Mouse (Mus musculus) liver, embryonic 14.5 days (tissue): ENCODE data around the gene Tal1. TPM values are rescaled to one million over a fixed set of nuclear protein-coding genes. Genes with fewer than 3 reads are reported as not detected.

Experiments
- ATAC-seq: fragments of 200-750 bp; cut with Nextera tagmentation; 2 replicates; pipeline ENCODE4 v1.8.0; 2017; ENCODE audit warnings: moderate number of reproducible peaks, mild to moderate bottlenecking, moderate library complexity; ENCODE audit not compliant: insufficient read depth
- DNase-seq, 3 experiments: peaks; one replicate each; pipeline ENCODE4 v3.0.0-alpha.2; 2012 to 2013; ENCODE audit warnings: low read depth in 3 of 3, low spot score in 3 of 3
- H3K27ac ChIP-seq: fragments of 300-500 bp; sonication (generic); 2 replicates; pipeline ENCODE4 v1.5.1; 2014; ENCODE audit warnings: moderate library complexity, mild to moderate bottlenecking, control low read depth, inconsistent platforms
- H3K27me3 ChIP-seq: fragments of 300-500 bp; sonication (generic); 2 replicates; pipeline ENCODE4 v1.6.1; 2014; ENCODE audit warnings: mild to moderate bottlenecking, low read length, moderate library complexity; ENCODE audit not compliant: control insufficient read depth, insufficient read depth
- H3K36me3 ChIP-seq: fragments of 300-500 bp; sonication (generic); replicated peaks from 2 replicates; pipeline ENCODE4 v1.6.1; 2014; ENCODE audit warnings: low read depth; ENCODE audit not compliant: control insufficient read depth, insufficient read depth
- H3K4me1 ChIP-seq, 2 experiments: fragments of 200-500 bp in 1 of 2; fragments of 300-500 bp in 1 of 2; sonication (generic) in 1 of 2; replicated peaks; 2 replicates each; pipeline ENCODE4 v1.6.1; 2012 to 2014; ENCODE audit warnings: antibody characterized with exemption in 1 of 2, inconsistent platforms in 1 of 2, low read length in 1 of 2; ENCODE audit not compliant: control insufficient read depth in 2 of 2, insufficient read depth in 2 of 2
- H3K4me2 ChIP-seq: fragments of 300-500 bp; sonication (generic); 2 replicates; pipeline ENCODE4 v1.6.1; 2014; ENCODE audit warnings: low read depth, mild to moderate bottlenecking, control low read depth, moderate library complexity
- H3K4me3 ChIP-seq, 2 experiments: fragments of 200-500 bp in 1 of 2; fragments of 300-500 bp in 1 of 2; sonication (generic) in 1 of 2; 2 replicates each; pipeline ENCODE4 v1.5.1; 2012 to 2014; ENCODE audit warnings: low read depth in 2 of 2, low read length in 2 of 2, mild to moderate bottlenecking in 2 of 2, control low read depth in 1 of 2, inconsistent platforms in 1 of 2, moderate library complexity in 1 of 2; ENCODE audit not compliant: insufficient read depth in 1 of 2
- H3K9ac ChIP-seq: fragments of 300-500 bp; sonication (generic); replicated peaks from 2 replicates; pipeline ENCODE4 v1.6.1; 2014; ENCODE audit warnings: mild to moderate bottlenecking, control low read depth, moderate library complexity
- H3K9me3 ChIP-seq: fragments of 300-500 bp; sonication (generic); 2 replicates; pipeline ENCODE4 v1.6.1; 2016; ENCODE audit warnings: low read length, mixed read lengths; ENCODE audit not compliant: control insufficient read depth
- CTCF ChIP-seq: IDR thresholded peaks from 2 replicates; pipeline ENCODE4 v1.5.1; 2016; ENCODE audit warnings: antibody characterized with exemption, low read depth, control low read depth
- EP300 ChIP-seq: IDR thresholded peaks from 2 replicates; pipeline ENCODE4 v1.6.1; 2016; ENCODE audit warnings: antibody characterized with exemption, low read depth
- WGBS: fragments of 180-500 bp; shearing (Covaris S2); extraction: QIAGEN DNeasy Blood & Tissue Kit; methylation state at CpG from one replicate; pipeline ENCODE4 v1.1.7; 2014; ENCODE audit not compliant: insufficient replicate concordance; 5-methylcytosine and 5-hydroxymethylcytosine counted together
- polyA plus RNA-seq, 2 experiments: library from polyadenylated mRNA; depleted of rRNA in 1 of 2; stranded (reverse) in 1 of 2; unstranded in 1 of 2; fragments of >200 nt; fragmentation: Nextera tagmentation in 1 of 2; extraction: Ambion mirVana in 1 of 2; gene quantifications; 2 replicates each; pipeline versions ENCODE4 v1.2.1 to v1.2.3; 2012 to 2014

Tal1 gene
- polyA plus RNA-seq, 2 experiments = 55.6 to 74.7 TPM

DNA sequence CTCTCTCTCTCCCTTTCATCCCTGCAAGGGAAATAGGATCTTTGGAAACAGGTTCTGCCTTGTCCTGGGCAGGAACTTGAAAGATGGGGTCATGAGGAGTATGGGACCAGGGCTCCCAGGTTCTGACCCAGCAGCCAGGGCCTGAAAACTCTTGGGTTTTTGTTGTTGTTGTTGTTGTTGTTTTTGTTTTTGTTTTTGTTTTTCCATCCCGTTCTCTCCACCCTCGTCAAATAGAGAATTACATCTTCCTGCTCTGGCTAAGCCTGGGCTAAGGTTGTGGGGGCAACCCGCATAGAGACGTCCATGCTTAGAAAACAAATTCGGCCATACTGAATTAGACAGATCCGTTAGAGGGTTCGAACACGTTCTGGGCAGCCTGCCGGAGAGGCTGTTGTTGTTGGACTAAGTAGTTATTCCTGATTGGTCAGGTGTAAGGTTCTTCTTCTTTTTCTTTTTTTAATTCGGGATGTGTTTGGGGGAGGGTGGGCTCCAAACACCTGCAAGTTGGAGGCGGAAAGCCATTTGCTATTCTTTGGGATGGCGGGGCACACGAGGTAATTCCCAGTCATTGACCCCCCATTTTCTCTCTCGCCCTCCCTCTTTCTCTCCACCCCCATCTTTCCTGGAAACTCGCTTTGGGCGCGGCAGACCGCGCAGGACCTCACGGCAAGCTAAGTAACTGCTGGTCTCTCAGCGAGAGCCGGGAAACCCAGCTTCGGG, 2.8 kb downstream of the Tal1 start:
- TF ChIP-seq EP300 (peak; percentile 39), CTCF (no peak)
- H3K27ac ChIP-seq = peak overlapping the region; percentile 93
- H3K4me2 ChIP-seq = peak overlapping the region; percentile 100
- H3K36me3 ChIP-seq = peaks cover 33% of the 10 kb centered on the region
- peaks cover 21 to 25% of the 10 kb centered on the region in 2 experiments for H3K4me1 ChIP-seq
- H3K4me3 ChIP-seq = peak overlapping the region; percentile 93 to 98
- peak overlapping the region; percentile 100 for H3K9ac ChIP-seq
- peak; percentile 17; the same call in 1 of the 2 replicates for ATAC-seq
- peak in 1 of 3 experiments; percentile 74 for DNase-seq
- peaks cover 16% of the 10 kb centered on the region for H3K27me3 ChIP-seq
- no peaks in the 10 kb centered on the region for H3K9me3 ChIP-seq
- under 1% methylated on average over 23 of the region's 23 CpGs for WGBS

DNA sequence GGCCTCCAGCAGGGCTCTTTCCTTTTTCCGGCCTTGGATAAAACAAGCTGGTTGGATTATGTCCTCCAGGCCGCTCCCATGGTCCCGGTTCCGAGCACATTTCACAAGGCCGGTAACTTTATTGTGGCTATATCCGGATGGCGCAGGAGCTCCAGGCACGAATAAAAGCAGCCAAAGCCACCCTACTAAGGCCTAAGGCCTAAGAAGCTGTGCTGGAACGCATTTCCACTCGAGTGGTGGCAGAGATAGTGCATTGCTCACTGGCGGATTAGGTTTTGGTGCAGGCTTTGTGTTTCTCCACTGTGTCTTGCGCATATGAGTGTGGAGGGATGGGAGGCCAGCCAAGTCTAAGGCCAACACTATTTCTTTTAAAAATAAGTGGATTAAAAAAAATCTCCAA, 3.6 kb downstream of the Tal1 start:
- peak overlapping the region; percentile 93 for H3K27ac ChIP-seq
- H3K4me2 ChIP-seq = peak overlapping the region; percentile 100
- peak overlapping the region; percentile 93 to 98 for H3K4me3 ChIP-seq
- peaks cover 16% of the 10 kb centered on the region for H3K27me3 ChIP-seq
- peak overlapping the region; percentile 100 for H3K9ac ChIP-seq
- no peaks in the 10 kb centered on the region for H3K9me3 ChIP-seq
- peaks cover 41% of the 10 kb centered on the region for H3K36me3 ChIP-seq
- no peak for ATAC-seq
- no peak for TF ChIP-seq CTCF
- TF ChIP-seq EP300 = no peak
- peaks cover 17 to 18% of the 10 kb centered on the region in 2 experiments for H3K4me1 ChIP-seq
- no peak for DNase-seq
- WGBS = 5% methylated on average over 12 of the region's 12 CpGs

DNA sequence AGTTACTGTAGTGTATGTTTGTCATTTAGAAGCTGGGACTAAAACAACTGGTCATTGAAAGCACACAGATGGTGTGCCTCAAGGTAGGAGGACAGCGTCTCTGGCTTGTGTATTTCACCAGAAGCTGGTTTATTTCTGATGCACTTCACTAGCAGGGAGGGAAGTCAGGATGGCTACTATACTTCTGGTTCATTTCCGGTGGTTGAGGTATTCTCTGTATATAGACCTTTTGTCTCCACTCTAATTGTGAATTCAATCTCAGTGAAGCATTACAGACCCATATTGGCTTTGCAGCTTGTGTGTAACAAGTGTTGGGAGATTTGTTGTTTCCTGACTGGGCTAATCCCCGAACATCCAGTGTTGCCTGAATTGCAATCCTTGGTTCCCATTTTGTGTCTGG, 4.5 kb downstream of the Tal1 start:
- peak overlapping the region; percentile 100 for H3K4me2 ChIP-seq
- peaks cover 50% of the 10 kb centered on the region for H3K36me3 ChIP-seq
- ATAC-seq (no peak), DNase-seq (no peak)
- no peak for TF ChIP-seq CTCF
- no peak for TF ChIP-seq EP300
- H3K4me1 ChIP-seq = peaks cover 9 to 11% of the 10 kb centered on the region in 2 experiments
- H3K27ac ChIP-seq = peak overlapping the region; percentile 93
- peaks cover 16% of the 10 kb centered on the region for H3K27me3 ChIP-seq
- no peaks in the 10 kb centered on the region for H3K9me3 ChIP-seq
- H3K9ac ChIP-seq = peak overlapping the region; percentile 100
- 16% methylated on average over 3 of the region's 3 CpGs for WGBS
- peak overlapping the region; percentile 93 to 98 for H3K4me3 ChIP-seq

- Histone ChIP-seq H3K4me3 (peak overlapping the region; percentile 73 to 98), H3K27me3 (peaks cover 16% of the 10 kb centered on the region), H3K4me2 (peak overlapping the region; percentile 100), H3K36me3 (peaks cover 68% of the 10 kb centered on the region), H3K27ac (peak overlapping the region; percentile 73), H3K4me1 (peaks cover 6 to 11% of the 10 kb centered on the region in 2 experiments; a peak in 3 of 4 replicates), H3K9me3 (no peaks in the 10 kb centered on the region), H3K9ac (peak overlapping the region; percentile 100)
- 0% methylated on average over 9 of the region's 9 CpGs for WGBS
- no peak for TF ChIP-seq CTCF
- TF ChIP-seq EP300 = no peak
- DNase-seq (no peak), ATAC-seq (peak; percentile 38; the same call in 1 of the 2 replicates)
Measured at GRCm38 (mm10) chr4:115062540-115062874, 6.3 kb downstream of the Tal1 start.

GRCm38 (mm10) chr4:115062875-115063517, 6.8 kb downstream of the Tal1 start:
- Histone ChIP-seq H3K4me1 (peaks cover 6 to 11% of the 10 kb centered on the region in 2 experiments; a peak in 3 of 4 replicates), H3K9ac (peak overlapping the region; percentile 100), H3K9me3 (no peaks in the 10 kb centered on the region), H3K36me3 (peaks cover 72% of the 10 kb centered on the region), H3K27me3 (peaks cover 16% of the 10 kb centered on the region), H3K27ac (peak overlapping the region; percentile 73), H3K4me2 (peak overlapping the region; percentile 100), H3K4me3 (peak overlapping the region; percentile 73 to 98)
- no peak for DNase-seq
- peak; percentile 42 for ATAC-seq
- under 1% methylated on average over 57 of the region's 58 CpGs for WGBS
- TF ChIP-seq CTCF (no peak), EP300 (no peak)
